Mouse (Mus musculus) heart, adult 18-20 months (tissue): Measurements from ENCODE around the gene Gm9195. TPM values are rescaled to one million over a fixed set of nuclear protein-coding genes. Genes with fewer than 3 reads are reported as not detected.

Experiments used
- DNase-seq, 2 experiments: peaks; one replicate each; pipeline ENCODE4 v3.0.0; 2021 to 2022; ENCODE audit warnings: mixed read lengths in 1 of 2
- total RNA-seq, 2 experiments: library from RNA; stranded (reverse); gene quantifications; 2 replicates each; pipeline ENCODE4 v1.2.3; 2021

The Gm9195 gene
- total RNA-seq, 2 experiments from 2014 or later, result not detected

- DNase-seq, result no peak
Observed at GRCm38 (mm10) chr14:72442936-72443335, 48.7 kb downstream of the Gm9195 start.

- no peak for DNase-seq
Observed at GRCm38 (mm10) chr14:72440929-72441328, 50.7 kb downstream of the Gm9195 start.

- DNase-seq, result no peak
Observed at GRCm38 (mm10) chr14:72440436-72440835, 51.2 kb downstream of the Gm9195 start.

- DNase-seq, result no peak
Observed at GRCm38 (mm10) chr14:72438976-72439375, 52.7 kb downstream of the Gm9195 start.

GRCm38 (mm10) chr14:72389696-72390095 is 101.9 kb downstream of the Gm9195 start:
- peak; percentile 84 to 86 for DNase-seq

GRCm38 (mm10) chr14:72389288-72389687 is 102.3 kb downstream of the Gm9195 start:
- DNase-seq, result peak in 1 of 2 experiments; percentile 43

- peak; percentile 10 to 68 for DNase-seq
Observed at GRCm38 (mm10) chr14:72377224-72377623, 114.4 kb downstream of the Gm9195 start.

Other genes starting within 250 kb of the Gm9195 start
- 10 to 100 TPM; 14.5 to 18.5 TPM for gene Fndc3a, start 218.2 kb upstream of the Gm9195 start, total RNA-seq